Mouse (Mus musculus): ENCODE data around the gene Calhm2.
"Not testable (repeated sequence)": the region's sequence is repeated elsewhere in the genome, so short reads cannot be mapped to it uniquely, and the experiment has no call there.

Calhm2 gene

DNA sequence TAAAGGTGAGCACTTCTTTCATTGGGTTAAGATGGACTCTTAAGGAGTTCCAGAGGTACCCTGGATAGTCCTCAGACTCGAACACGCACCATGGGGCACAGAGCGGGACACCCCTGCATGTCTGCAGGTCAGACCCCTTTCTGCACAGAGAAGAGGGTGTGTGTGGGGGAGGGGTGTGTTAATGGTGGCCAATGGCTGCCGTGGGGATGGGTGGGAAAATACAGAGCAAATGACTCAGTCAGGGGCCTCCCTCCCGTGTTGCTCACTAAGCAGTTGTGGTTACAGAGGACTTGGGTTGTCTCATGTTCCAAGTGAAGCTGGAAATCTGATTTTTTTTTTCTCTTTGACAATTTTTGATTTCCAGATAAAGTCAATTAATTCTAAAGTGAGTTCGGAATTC lies 4.3 kb upstream of the Calhm2 start:
- TF ChIP-seq NANOG (IDR thresholded peaks at IDR 0.05; ENCODE audit: borderline replicate concordance, low read length) (no peak), POU5F1 (IDR thresholded peaks at IDR 0.05; ENCODE audit: borderline replicate concordance, low read length) (no peak), CTCF (conservative IDR thresholded peaks at IDR 0.05; ENCODE audit: low read length) (no peak)
- no peaks in the 10 kb centered on the region for H3K9me3 ChIP-seq (ENCODE audit: low read length)
- H3K4me1 ChIP-seq (replicated peaks; ENCODE audit: low read depth, low read length) = peaks cover 88% of the 10 kb centered on the region
- H3K36me3 ChIP-seq (ENCODE audit: insufficient read depth, low read length) = no peaks in the 10 kb centered on the region
- H3K27me3 ChIP-seq (ENCODE audit: insufficient read depth, low read length) = peaks cover 31% of the 10 kb centered on the region
- no peak overlapping the region for H3K4me3 ChIP-seq (replicated peaks; ENCODE audit: low read length)

DNA sequence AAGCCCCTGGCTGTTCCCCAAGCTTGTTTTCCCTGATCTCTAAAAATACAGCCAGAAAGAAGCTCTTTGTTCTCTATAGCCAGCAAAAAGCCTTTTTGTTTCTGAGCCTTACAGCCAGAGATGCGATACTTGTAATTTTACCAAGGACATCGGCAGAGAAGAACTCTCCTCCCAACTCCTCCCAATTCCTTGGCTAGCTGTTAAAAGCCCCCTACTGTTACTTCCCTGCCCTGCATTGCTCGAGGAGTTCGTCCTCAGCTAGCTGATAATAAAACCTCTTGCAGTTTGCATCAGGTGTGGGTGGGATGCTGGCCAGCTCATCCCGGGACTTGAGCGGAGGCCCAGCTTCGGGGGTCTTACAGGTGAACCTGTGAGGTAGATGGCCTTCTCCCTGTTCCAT lies 1.5 kb upstream of the Calhm2 start:
- H3K4me3 ChIP-seq (replicated peaks; ENCODE audit: low read length) = peak overlapping the region; percentile 75

DNA sequence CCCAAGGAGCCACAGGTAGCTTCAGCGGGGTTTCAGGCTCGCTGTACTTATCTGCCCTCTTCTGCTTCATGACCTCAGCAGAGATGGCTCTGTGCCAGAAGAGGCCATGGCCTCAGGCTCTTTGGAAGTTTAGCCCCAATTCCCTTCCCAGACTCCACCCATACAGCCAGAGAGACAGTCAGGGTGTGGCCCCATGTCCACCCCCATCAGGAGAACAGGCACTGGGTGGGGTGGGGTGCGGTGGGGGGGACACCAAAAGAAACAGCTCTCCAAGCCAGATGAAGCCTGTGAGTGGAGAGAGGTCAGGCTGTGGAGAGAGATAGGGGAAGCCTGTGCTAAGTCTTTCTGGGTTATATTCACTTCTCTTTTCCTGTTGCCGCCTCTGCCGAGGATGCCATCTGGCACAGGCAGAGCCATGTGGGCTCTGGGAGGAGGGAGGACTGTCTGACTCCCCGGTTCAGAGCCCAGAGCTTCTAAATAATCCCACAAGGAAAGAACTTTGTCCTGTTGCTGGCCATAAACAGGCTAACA lies 978 bp downstream of the Calhm2 start:
- Histone ChIP-seq H3K36me3 (ENCODE audit: insufficient read depth, low read length) (peaks cover 28% of the 10 kb centered on the region), H3K4me3 (replicated peaks; ENCODE audit: low read length) (peak overlapping the region; percentile 75), H3K4me1 (replicated peaks; ENCODE audit: low read depth, low read length) (peaks cover 84% of the 10 kb centered on the region), H3K27me3 (ENCODE audit: insufficient read depth, low read length) (peaks cover 22% of the 10 kb centered on the region), H3K9me3 (ENCODE audit: low read length) (no peaks in the 10 kb centered on the region)
- TF ChIP-seq POU5F1 (IDR thresholded peaks at IDR 0.05; ENCODE audit: borderline replicate concordance, low read length) (no peak), NANOG (IDR thresholded peaks at IDR 0.05; ENCODE audit: borderline replicate concordance, low read length) (no peak), CTCF (conservative IDR thresholded peaks at IDR 0.05; ENCODE audit: low read length) (no peak)

More for the DNA sequence above, 1.5 kb upstream of the Calhm2 start:
- not testable (repeated sequence) for H3K36me3 ChIP-seq (ENCODE audit: insufficient read depth, low read length); H3K9me3 ChIP-seq (ENCODE audit: low read length)
- Histone ChIP-seq H3K27me3 (ENCODE audit: insufficient read depth, low read length) (peaks cover 35% of the 10 kb centered on the region), H3K4me1 (replicated peaks; ENCODE audit: low read depth, low read length) (peaks cover 91% of the 10 kb centered on the region)

DNA sequence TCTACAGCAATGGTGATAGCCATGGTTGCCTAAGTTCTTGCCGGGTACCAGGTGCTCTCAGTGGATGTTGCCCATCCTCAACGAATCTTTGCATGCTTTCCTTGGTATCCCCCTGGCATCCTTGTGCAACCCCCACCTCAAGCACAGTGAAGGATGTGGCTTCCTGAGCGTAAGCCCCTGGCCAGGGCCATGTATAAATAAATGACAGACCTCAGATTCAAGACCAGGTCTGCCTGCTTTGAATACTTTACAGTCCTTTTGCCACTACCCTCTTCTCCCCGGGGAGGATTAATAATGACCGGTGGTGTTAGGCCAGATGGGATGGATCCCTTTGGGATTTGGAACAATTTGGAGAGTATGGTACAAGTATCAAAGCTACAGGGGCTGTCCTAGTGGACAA lies 1.9 kb downstream of the Calhm2 start:
- H3K4me1 ChIP-seq (replicated peaks; ENCODE audit: low read depth, low read length) = peaks cover 83% of the 10 kb centered on the region
- peaks cover 38% of the 10 kb centered on the region for H3K36me3 ChIP-seq (ENCODE audit: insufficient read depth, low read length)

DNA sequence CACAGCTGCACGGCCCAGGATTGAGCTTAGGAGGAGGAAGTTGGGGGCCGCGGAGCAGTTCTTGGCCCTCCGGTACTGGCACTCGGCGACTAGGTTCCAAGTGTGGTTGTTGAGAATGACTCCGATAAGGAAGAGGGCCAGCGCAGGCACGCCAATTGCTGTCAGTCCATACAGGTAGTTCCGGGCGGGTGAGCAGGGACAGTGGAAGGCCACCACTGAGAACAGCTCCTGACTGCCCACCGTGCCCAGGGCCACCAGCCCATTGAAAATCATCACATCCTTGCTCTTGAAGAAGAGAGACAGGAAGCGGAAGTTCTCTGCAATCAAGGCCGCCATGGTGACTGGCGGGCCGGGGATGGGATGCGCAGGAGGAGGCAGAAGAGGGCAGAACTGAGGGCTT lies 2.5 kb downstream of the Calhm2 start:
- Histone ChIP-seq H3K4me1 (replicated peaks; ENCODE audit: low read depth, low read length) (peaks cover 80% of the 10 kb centered on the region), H3K36me3 (ENCODE audit: insufficient read depth, low read length) (peaks cover 44% of the 10 kb centered on the region), H3K4me3 (replicated peaks; ENCODE audit: low read length) (peak overlapping the region; percentile 75), H3K27me3 (ENCODE audit: insufficient read depth, low read length) (peaks cover 13% of the 10 kb centered on the region), H3K9me3 (ENCODE audit: low read length) (no peaks in the 10 kb centered on the region)
- no peak for TF ChIP-seq NANOG (IDR thresholded peaks at IDR 0.05; ENCODE audit: borderline replicate concordance, low read length)

More for the DNA sequence above, 1.9 kb downstream of the Calhm2 start:
- peak overlapping the region; percentile 75 for H3K4me3 ChIP-seq (replicated peaks; ENCODE audit: low read length)
- TF ChIP-seq NANOG (IDR thresholded peaks at IDR 0.05; ENCODE audit: borderline replicate concordance, low read length) (no peak), POU5F1 (IDR thresholded peaks at IDR 0.05; ENCODE audit: borderline replicate concordance, low read length) (no peak), CTCF (conservative IDR thresholded peaks at IDR 0.05; ENCODE audit: low read length) (no peak)
- peaks cover 19% of the 10 kb centered on the region for H3K27me3 ChIP-seq (ENCODE audit: insufficient read depth, low read length)
- H3K9me3 ChIP-seq (ENCODE audit: low read length) = no peaks in the 10 kb centered on the region

DNA sequence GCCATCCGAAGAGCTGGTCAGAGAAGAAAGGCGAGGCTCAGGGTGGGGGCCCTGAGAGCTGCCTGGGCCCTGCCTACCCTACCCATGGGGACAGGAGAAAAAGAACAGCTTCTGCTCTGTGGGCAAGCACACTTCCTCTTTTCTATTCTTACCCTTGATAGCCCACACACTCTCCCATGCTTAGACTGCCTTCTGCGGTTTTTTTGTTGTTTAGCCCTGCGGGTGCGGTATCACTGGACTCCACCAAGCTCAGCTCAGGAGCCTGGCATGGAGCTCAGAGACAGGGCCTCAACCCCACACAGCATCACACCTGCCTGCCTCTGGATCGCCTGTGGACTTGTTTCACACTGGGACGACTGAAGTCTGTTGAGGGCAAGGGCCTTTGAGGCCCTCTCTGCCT lies 4.9 kb downstream of the Calhm2 start:
- peaks cover 6% of the 10 kb centered on the region for H3K27me3 ChIP-seq (ENCODE audit: insufficient read depth, low read length)
- no peaks in the 10 kb centered on the region for H3K9me3 ChIP-seq (ENCODE audit: low read length)
- H3K36me3 ChIP-seq (ENCODE audit: insufficient read depth, low read length) = peaks cover 68% of the 10 kb centered on the region
- TF ChIP-seq CTCF (conservative IDR thresholded peaks at IDR 0.05; ENCODE audit: low read length) = no peak
- no peak for TF ChIP-seq NANOG (IDR thresholded peaks at IDR 0.05; ENCODE audit: borderline replicate concordance, low read length)
- TF ChIP-seq POU5F1 (IDR thresholded peaks at IDR 0.05; ENCODE audit: borderline replicate concordance, low read length) = no peak
- H3K4me1 ChIP-seq (replicated peaks; ENCODE audit: low read depth, low read length) = peaks cover 80% of the 10 kb centered on the region
- peak overlapping the region; percentile 13; the same call in 1 of the 2 replicates for H3K4me3 ChIP-seq (replicated peaks; ENCODE audit: low read length)

DNA sequence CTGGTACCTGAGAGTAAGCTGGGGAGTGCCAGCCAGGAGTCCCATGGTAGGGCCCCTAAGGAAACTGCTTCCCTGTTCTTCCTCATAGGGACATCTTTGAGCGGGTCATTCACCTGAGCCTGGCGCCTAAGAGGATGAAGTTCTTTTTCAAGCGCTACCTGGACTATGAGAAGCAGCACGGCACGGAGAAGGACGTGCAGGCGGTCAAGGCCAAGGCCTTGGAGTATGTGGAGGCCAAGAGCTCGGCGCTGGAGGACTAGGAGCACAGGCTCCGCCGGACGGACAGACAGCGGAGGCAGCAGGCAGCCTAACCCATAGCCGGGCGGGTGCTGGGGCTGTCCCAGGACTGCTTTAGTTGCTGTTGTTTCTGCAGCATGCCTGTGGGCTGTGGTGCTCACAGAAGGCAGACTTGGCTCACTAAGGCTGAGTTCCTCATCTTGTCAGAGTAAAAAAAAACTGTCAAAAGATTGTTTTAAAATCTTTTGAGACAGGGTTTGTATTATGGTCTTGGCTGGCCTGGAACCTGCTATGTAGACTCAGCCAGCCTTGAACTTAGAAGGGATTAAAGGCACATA lies 7.5 kb downstream of the Calhm2 start:
- TF ChIP-seq POU5F1 (IDR thresholded peaks at IDR 0.05; ENCODE audit: borderline replicate concordance, low read length) (no peak), NANOG (IDR thresholded peaks at IDR 0.05; ENCODE audit: borderline replicate concordance, low read length) (no peak), CTCF (conservative IDR thresholded peaks at IDR 0.05; ENCODE audit: low read length) (no peak)
- peaks cover 92% of the 10 kb centered on the region for H3K36me3 ChIP-seq (ENCODE audit: insufficient read depth, low read length)
- H3K27me3 ChIP-seq (ENCODE audit: insufficient read depth, low read length) = 0 out of 2 replicates have a peak, but pooled peaks cover 5% of the 10 kb centered on the region
- H3K4me1 ChIP-seq (replicated peaks; ENCODE audit: low read depth, low read length) = peaks cover 77% of the 10 kb centered on the region
- no peaks in the 10 kb centered on the region for H3K9me3 ChIP-seq (ENCODE audit: low read length)
- peak overlapping the region; percentile 63 for H3K4me3 ChIP-seq (replicated peaks; ENCODE audit: low read length)

DNA sequence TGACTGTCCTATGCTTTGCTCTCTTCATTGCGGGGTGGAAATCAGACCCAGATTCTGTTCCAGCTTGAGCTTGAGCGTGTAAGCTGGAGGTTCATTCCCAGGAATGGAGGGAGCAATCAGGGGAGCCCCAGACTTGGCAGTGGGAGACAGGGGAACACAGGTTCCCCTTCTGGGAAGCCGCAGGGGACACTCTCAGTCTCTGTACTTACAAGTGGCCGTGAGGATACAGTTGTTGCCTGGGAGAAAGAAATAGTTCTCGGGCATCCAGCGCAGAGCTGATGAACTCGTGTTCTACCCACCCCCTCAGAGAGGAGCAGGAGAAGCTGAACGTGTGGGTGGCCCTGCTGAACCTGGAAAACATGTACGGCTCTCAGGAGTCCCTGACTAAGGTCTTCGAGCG lies 9.3 kb downstream of the Calhm2 start:
- no peaks in the 10 kb centered on the region for H3K9me3 ChIP-seq (ENCODE audit: low read length)
- no peaks in the 10 kb centered on the region for H3K27me3 ChIP-seq (ENCODE audit: insufficient read depth, low read length)
- no peak overlapping the region for H3K4me3 ChIP-seq (replicated peaks; ENCODE audit: low read length)
- H3K36me3 ChIP-seq (ENCODE audit: insufficient read depth, low read length) = peaks cover 99% of the 10 kb centered on the region
- peaks cover 75% of the 10 kb centered on the region for H3K4me1 ChIP-seq (replicated peaks; ENCODE audit: low read depth, low read length)
- TF ChIP-seq POU5F1 (IDR thresholded peaks at IDR 0.05; ENCODE audit: borderline replicate concordance, low read length) = no peak
- TF ChIP-seq CTCF (conservative IDR thresholded peaks at IDR 0.05; ENCODE audit: low read length) = no peak
- TF ChIP-seq NANOG (IDR thresholded peaks at IDR 0.05; ENCODE audit: borderline replicate concordance, low read length) = no peak

DNA sequence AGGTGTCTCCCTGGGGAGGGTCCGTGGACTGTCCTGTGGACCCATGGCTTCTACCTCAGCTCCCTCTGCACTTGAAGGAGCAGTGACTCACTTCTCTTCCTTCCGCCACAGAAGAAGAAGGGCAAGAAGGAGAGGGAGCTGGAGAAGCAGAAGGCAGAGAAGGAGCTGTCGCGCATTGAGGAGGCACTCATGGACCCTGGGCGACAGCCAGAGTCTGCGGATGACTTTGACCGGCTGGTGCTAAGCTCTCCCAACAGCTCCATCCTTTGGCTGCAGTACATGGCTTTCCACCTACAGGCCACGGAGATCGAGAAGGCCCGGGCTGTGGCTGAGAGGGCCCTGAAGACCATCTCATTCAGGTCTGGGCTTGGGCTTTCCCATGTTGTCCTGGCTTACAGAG lies 9.9 kb downstream of the Calhm2 start:
- Histone ChIP-seq H3K9me3 (ENCODE audit: low read length) (no peaks in the 10 kb centered on the region), H3K4me1 (replicated peaks; ENCODE audit: low read depth, low read length) (peaks cover 69% of the 10 kb centered on the region), H3K4me3 (replicated peaks; ENCODE audit: low read length) (no peak overlapping the region), H3K27me3 (ENCODE audit: insufficient read depth, low read length) (no peaks in the 10 kb centered on the region), H3K36me3 (ENCODE audit: insufficient read depth, low read length) (peaks cover 99% of the 10 kb centered on the region)
- TF ChIP-seq POU5F1 (IDR thresholded peaks at IDR 0.05; ENCODE audit: borderline replicate concordance, low read length) (no peak), CTCF (conservative IDR thresholded peaks at IDR 0.05; ENCODE audit: low read length) (no peak), NANOG (IDR thresholded peaks at IDR 0.05; ENCODE audit: borderline replicate concordance, low read length) (no peak)
